Mouse (Mus musculus): ENCODE results near the gene Gm49630. TPM values are rescaled to one million over a fixed set of nuclear protein-coding genes. Genes with fewer than 3 reads are reported as not detected.
"Not testable (repeated sequence)": the region's sequence is repeated elsewhere in the genome, so short reads cannot be mapped to it uniquely, and the experiment has no call there.

Gm49630 gene
- total RNA-seq, 2 experiments from 2014 or later = not detected

- DNase-seq (ENCODE audit: extremely low spot score in 1 of 2, low spot score in 1 of 2) = not testable (repeated sequence)
Measured at GRCm38 (mm10) chr17:7376951-7377700, 5.3 kb upstream of the Gm49630 start.

GRCm38 (mm10) chr17:7369401-7369800 lies 2.4 kb downstream of the Gm49630 start:
- not testable (repeated sequence) for DNase-seq (ENCODE audit: extremely low spot score in 1 of 2, low spot score in 1 of 2)

- DNase-seq (ENCODE audit: extremely low spot score in 1 of 2, low spot score in 1 of 2) = not testable (repeated sequence)
Measured at GRCm38 (mm10) chr17:7366676-7367374, 5.0 kb downstream of the Gm49630 start.

GRCm38 (mm10) chr17:7366265-7366664 lies 5.5 kb downstream of the Gm49630 start:
- not testable (repeated sequence) for DNase-seq (ENCODE audit: extremely low spot score in 1 of 2, low spot score in 1 of 2)

- not testable (repeated sequence) for DNase-seq (ENCODE audit: extremely low spot score in 1 of 2, low spot score in 1 of 2)
Measured at GRCm38 (mm10) chr17:7365615-7366014, 6.2 kb downstream of the Gm49630 start.

GRCm38 (mm10) chr17:7360749-7361465 lies 10.9 kb downstream of the Gm49630 start:
- DNase-seq (ENCODE audit: extremely low spot score in 1 of 2, low spot score in 1 of 2) = not testable (repeated sequence)

GRCm38 (mm10) chr17:7359806-7360205 lies 12.0 kb downstream of the Gm49630 start:
- DNase-seq (ENCODE audit: extremely low spot score in 1 of 2, low spot score in 1 of 2) = not testable (repeated sequence)

- not testable (repeated sequence) for DNase-seq (ENCODE audit: extremely low spot score in 1 of 2, low spot score in 1 of 2)
Measured at GRCm38 (mm10) chr17:7352596-7352995, 19.2 kb downstream of the Gm49630 start, which contains the start of gene Ttll2. Gene Ttll2, minus strand, starts transcription at chr17:7352696.

- DNase-seq (ENCODE audit: extremely low spot score in 1 of 2, low spot score in 1 of 2) = not testable (repeated sequence)
Measured at GRCm38 (mm10) chr17:7348765-7349164, 23.0 kb downstream of the Gm49630 start.

- not testable (repeated sequence) for DNase-seq (ENCODE audit: extremely low spot score in 1 of 2, low spot score in 1 of 2)
Measured at GRCm38 (mm10) chr17:7337381-7337780, 34.4 kb downstream of the Gm49630 start.

GRCm38 (mm10) chr17:7332745-7333144 lies 39.0 kb downstream of the Gm49630 start:
- DNase-seq (ENCODE audit: extremely low spot score in 1 of 2, low spot score in 1 of 2) = not testable (repeated sequence)

GRCm38 (mm10) chr17:7326415-7326814 lies 45.4 kb downstream of the Gm49630 start:
- not testable (repeated sequence) for DNase-seq (ENCODE audit: extremely low spot score in 1 of 2, low spot score in 1 of 2)

- DNase-seq (ENCODE audit: extremely low spot score in 1 of 2, low spot score in 1 of 2) = not testable (repeated sequence)
Measured at GRCm38 (mm10) chr17:7324346-7324745, 47.4 kb downstream of the Gm49630 start, which contains the start of gene Tcp10a. Gene Tcp10a, plus strand, starts transcription at chr17:7324646.

GRCm38 (mm10) chr17:7319789-7320188 lies 52.0 kb downstream of the Gm49630 start:
- DNase-seq (ENCODE audit: extremely low spot score in 1 of 2, low spot score in 1 of 2) = not testable (repeated sequence)

GRCm38 (mm10) chr17:7315693-7316382 lies 55.9 kb downstream of the Gm49630 start:
- DNase-seq (ENCODE audit: extremely low spot score in 1 of 2, low spot score in 1 of 2) = not testable (repeated sequence)

- not testable (repeated sequence) for DNase-seq (ENCODE audit: extremely low spot score in 1 of 2, low spot score in 1 of 2)
Measured at GRCm38 (mm10) chr17:7306278-7307196, 65.2 kb downstream of the Gm49630 start.
